Mouse (Mus musculus): ENCODE results near the gene Snd1.

The Snd1 gene

GRCm38 (mm10) chr6:28474839-28475238 lies at the start of gene Snd1:
Gene Snd1 (plus strand): TSS chr6:28475139.
- in situ Hi-C loops (cut with MboI, MseI): no loop called here

GRCm38 (mm10) chr6:28427096-28427839 lies 47.7 kb upstream of the Snd1 start, which contains the start of gene Fscn3:
Gene Fscn3 (plus strand): TSS chr6:28427789.
- in situ Hi-C loops (cut with MboI, MseI): loop anchor here in 1 of 2 experiments (10.0 kb wide), 2 partner anchors 88 to 598 kb away; no protein-coding TSS in a partner anchor

GRCm38 (mm10) chr6:28428290-28428689 lies 46.6 kb upstream of the Snd1 start, which contains the start of gene Gcc1:
Gene Gcc1 (minus strand): TSS chr6:28428390.
- in situ Hi-C loops (cut with MboI, MseI): loop anchor here in 1 of 2 experiments (10.0 kb wide), 2 partner anchors 87 to 597 kb away; no protein-coding TSS in a partner anchor

- in situ Hi-C loops (cut with MboI, MseI): loop anchor here in 1 of 2 experiments (10.0 kb wide), 2 partner anchors 85 to 595 kb away; no protein-coding TSS in a partner anchor
These were observed 45.1 kb upstream of the Snd1 start for GRCm38 (mm10) chr6:28429870-28430269.

GRCm38 (mm10) chr6:28430795-28431537 lies 44.0 kb upstream of the Snd1 start:
- in situ Hi-C loops (cut with MboI, MseI): no loop called here

- in situ Hi-C loops (cut with MboI, MseI): no loop called here
These were observed 43.4 kb upstream of the Snd1 start for GRCm38 (mm10) chr6:28431538-28431855.

GRCm38 (mm10) chr6:28447937-28448336 lies 27.0 kb upstream of the Snd1 start:
- in situ Hi-C loops (cut with MboI, MseI): loop anchor here in 1 of 2 experiments (10.0 kb wide), 1 partner anchor 1827 kb away; no protein-coding TSS in a partner anchor

- in situ Hi-C loops (cut with MboI, MseI): loop anchor here in 1 of 2 experiments (10.0 kb wide), 1 partner anchor 1826 kb away; no protein-coding TSS in a partner anchor
These were observed 25.7 kb upstream of the Snd1 start, which contains the start of gene Pax4 for GRCm38 (mm10) chr6:28449253-28449652. Gene Pax4 (minus strand): TSS chr6:28449353.

GRCm38 (mm10) chr6:28450481-28450880 lies 24.5 kb upstream of the Snd1 start:
- in situ Hi-C loops (cut with MboI, MseI): no loop called here

- in situ Hi-C loops (cut with MboI, MseI): no loop called here
These were observed 24.0 kb upstream of the Snd1 start for GRCm38 (mm10) chr6:28450977-28451376.

GRCm38 (mm10) chr6:28459221-28459668 lies 15.7 kb upstream of the Snd1 start:
- in situ Hi-C loops (cut with MboI, MseI): no loop called here

GRCm38 (mm10) chr6:28460534-28460933 lies 14.4 kb upstream of the Snd1 start:
- in situ Hi-C loops (cut with MboI, MseI): no loop called here

GRCm38 (mm10) chr6:28464630-28465029 lies 10.3 kb upstream of the Snd1 start:
- in situ Hi-C loops (cut with MboI, MseI): no loop called here

GRCm38 (mm10) chr6:28470017-28470602 lies 4.8 kb upstream of the Snd1 start:
- in situ Hi-C loops (cut with MboI, MseI): no loop called here

GRCm38 (mm10) chr6:28470621-28471020 lies 4.3 kb upstream of the Snd1 start:
- in situ Hi-C loops (cut with MboI, MseI): no loop called here

- in situ Hi-C loops (cut with MboI, MseI): no loop called here
These were observed 3.5 kb upstream of the Snd1 start for GRCm38 (mm10) chr6:28471284-28472035.

- in situ Hi-C loops (cut with MboI, MseI): no loop called here
These were observed 728 bp upstream of the Snd1 start for GRCm38 (mm10) chr6:28474211-28474610.

- in situ Hi-C loops (cut with MboI, MseI): loop anchor here in 1 of 2 experiments (5.0 kb wide), 1 partner anchor 58 kb away; the partner anchor contains the start of gene Arf5
These were observed 5.2 kb downstream of the Snd1 start for GRCm38 (mm10) chr6:28479865-28480751.

GRCm38 (mm10) chr6:28480752-28481492 lies 6.0 kb downstream of the Snd1 start:
- in situ Hi-C loops (cut with MboI, MseI): loop anchor here in 1 of 2 experiments (5.0 kb wide), 1 partner anchor 59 kb away; the partner anchor contains the start of gene Arf5
